Mouse (Mus musculus) urinary bladder, postnatal 14 days (tissue): ENCODE measurements around the gene Brms1.
"Not testable (repeated sequence)": the region's sequence is repeated elsewhere in the genome, so short reads cannot be mapped to it uniquely, and the experiment has no call there.

Source experiments
- DNase-seq: peaks from one replicate; pipeline ENCODE4 v3.0.0; 2021; ENCODE audit warnings: low spot score

Brms1 gene

DNA sequence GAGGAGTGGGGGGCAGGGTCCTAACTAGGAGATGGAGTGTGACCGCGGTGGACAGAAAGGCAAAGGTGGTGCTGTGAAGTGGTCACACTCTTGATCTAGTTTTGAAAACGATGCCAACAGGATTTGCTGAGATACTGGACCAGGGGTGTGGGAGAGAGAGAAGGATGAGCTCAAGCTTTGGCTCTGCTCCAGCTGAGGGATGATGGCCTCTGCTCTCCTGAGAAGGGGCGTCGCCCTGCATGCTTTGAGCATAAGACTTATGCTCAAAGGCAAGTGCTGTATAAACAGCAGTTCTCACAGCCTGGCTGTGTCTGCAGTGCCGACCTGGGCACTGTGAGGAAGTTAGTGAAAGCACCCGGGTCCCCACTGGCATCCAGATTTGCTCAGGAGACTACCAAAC lies 23.9 kb downstream of the Brms1 start:
- peak; percentile 72 for DNase-seq

DNA sequence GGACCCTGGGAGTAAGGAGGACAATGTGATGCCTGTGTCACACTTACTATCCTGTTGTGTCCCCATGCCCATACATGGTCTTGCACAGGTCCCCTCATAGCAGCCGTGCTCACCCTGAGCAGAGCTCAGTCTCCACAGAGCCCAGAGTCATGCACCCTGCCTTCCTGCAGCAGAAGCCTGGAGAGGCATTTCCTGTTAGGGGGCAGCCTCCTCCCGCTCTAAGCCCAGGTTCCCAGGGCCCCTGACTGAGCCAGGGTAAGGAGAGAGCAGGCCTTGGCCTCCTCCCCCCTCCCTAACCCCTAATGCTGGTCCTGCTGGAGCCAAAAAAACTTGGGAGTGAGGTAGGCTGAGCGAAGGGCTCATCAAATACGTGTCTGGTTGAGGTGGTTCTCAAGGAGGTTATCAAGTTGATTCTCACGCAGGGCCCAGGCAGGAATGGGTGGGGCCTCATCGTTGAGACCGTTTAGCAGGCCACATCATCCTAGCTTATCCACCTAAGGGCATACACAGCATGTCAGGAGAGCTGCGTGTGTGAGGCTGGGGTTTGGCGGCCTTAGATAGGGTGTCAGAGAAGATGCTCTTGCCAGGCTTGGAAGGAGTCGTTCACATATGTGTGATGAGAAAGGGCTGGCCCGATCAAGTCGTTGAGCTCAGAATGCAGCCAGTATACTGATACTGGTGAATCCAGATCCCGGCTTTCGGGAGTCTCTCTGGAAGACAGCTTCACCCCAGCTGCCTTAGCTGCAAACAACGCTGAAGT lies 26.1 kb downstream of the Brms1 start:
- no peak for DNase-seq

DNA sequence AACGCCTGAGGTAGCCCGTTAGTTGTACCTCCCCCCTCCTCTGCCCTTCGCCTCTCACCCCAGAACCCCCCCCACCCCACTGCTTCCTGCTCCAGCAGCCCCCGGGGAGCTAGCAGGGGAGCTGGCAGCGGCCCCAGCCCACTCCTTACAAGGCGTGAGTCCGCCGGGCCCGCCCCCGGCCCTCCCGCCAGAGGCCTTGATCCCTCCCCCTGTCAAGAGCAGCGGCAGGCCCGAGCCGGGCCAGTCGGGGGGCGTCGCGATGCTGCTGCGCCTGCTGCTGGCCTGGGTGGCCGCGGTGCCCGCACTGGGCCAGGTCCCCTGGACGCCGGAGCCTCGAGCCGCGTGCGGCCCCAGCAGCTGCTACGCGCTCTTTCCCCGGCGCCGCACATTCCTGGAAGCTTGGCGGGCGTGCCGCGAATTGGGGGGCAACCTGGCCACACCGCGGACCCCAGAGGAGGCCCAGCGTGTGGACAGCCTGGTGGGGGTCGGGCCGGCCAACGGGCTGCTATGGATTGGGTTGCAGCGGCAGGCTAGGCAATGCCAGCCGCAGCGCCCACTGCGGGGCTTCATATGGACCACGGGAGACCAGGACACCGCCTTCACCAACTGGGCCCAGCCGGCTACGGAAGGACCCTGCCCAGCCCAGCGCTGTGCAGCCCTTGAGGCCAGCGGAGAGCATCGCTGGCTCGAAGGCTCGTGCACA lies 26.9 kb downstream of the Brms1 start, which contains the start of gene Cd248:
Cd248 (plus strand) TSS at position 212 of the 703 bp plus-strand sequence.
- peak; percentile 80 for DNase-seq

DNA sequence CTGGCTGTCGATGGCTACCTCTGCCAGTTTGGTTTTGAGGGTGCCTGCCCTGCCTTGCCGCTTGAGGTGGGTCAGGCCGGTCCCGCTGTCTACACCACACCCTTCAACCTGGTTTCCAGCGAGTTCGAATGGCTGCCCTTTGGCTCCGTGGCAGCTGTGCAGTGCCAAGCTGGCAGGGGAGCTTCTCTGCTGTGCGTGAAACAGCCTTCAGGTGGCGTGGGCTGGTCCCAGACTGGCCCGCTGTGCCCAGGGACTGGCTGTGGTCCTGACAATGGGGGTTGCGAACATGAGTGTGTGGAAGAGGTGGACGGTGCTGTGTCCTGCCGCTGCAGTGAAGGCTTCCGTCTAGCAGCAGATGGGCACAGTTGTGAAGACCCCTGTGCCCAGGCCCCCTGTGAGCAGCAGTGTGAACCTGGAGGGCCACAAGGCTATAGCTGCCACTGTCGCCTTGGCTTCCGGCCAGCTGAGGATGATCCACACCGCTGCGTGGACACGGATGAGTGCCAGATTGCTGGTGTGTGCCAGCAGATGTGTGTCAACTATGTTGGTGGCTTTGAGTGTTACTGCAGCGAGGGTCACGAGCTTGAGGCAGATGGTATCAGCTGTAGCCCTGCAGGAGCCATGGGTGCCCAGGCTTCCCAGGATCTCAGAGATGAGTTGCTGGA lies 27.5 kb downstream of the Brms1 start:
- DNase-seq: no peak

DNA sequence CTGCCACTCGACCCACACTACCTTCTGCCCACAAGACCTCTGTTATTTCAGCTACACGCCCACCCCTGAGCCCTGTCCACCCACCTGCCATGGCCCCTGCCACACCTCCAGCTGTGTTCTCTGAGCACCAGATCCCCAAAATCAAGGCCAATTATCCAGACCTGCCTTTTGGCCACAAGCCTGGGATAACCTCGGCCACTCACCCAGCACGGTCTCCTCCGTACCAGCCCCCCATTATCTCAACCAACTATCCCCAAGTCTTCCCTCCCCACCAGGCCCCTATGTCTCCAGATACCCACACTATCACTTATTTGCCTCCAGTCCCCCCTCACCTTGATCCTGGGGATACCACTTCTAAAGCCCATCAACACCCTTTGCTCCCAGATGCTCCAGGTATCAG lies 28.3 kb downstream of the Brms1 start:
- no peak for DNase-seq

DNA sequence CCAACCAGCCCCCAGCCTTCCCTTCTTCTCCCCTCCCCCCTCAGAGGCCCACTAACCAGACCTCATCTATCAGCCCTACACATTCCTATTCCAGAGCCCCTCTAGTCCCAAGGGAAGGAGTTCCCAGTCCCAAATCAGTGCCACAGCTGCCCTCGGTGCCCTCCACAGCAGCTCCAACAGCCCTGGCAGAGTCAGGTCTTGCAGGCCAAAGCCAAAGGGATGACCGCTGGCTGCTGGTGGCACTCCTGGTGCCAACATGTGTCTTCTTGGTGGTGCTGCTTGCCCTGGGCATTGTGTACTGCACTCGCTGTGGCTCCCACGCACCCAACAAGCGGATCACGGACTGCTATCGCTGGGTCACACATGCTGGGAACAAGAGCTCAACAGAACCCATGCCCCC lies 28.8 kb downstream of the Brms1 start:
- no peak for DNase-seq

DNA sequence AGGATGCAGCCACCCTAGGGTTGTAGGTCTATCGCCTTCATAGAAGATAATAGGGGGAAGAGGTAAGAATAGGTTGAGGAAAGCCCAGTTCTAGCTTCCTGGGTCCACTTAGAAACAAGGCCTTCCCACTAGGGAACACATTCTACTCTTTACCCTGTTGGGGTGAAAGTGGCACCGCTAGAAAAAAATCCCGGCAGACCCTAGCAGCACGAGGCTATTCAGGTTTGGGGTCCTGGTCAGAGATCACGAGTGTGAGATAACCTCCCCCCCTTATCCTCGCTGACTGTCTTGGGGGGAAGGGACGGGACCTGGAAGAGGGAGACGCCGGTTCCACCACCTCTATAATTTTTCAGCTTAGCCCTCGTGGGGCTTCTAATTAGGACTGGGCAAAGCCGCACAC lies 29.9 kb downstream of the Brms1 start:
- DNase-seq: no peak

DNA sequence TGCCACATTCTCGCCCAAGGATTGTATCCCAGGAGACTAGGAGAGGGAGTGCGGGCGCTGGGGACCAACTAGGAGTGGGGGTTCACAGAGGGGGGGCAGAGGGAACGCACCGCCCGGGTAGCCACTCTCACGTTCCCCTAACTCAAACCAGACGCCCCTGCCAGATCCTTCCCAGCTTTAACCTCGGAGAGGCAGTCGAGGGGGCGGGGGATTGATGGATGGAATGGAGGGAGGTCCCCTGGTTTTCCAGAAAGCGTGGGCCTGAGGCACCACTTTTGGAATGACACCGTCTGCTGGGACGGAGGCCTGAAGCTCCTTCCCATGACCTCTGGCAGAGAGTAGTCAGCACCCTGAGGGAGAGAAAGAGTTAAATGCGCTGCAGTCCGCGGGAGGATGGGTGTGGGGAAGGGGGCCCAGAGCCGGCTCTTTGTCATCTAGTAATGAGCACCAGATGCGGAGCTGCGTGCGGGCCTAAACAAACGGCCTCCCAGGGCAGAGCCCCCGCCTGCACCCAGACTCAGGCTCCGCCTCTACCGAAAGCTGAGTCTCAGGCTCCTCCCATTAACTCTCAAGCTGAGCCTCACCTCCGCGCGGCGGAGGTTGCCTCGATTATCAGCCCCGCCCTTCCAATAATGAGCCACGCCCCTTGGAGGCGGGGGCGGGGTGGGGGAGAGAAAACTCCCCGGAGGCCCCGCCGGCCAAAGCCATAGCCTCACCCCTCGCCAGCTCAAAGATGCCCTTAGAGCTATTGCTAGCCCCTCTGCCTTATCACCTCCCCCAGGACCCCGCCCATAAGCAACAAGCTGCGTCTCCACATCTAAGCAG lies 30.6 kb downstream of the Brms1 start:
- peak; percentile 85 for DNase-seq

DNA sequence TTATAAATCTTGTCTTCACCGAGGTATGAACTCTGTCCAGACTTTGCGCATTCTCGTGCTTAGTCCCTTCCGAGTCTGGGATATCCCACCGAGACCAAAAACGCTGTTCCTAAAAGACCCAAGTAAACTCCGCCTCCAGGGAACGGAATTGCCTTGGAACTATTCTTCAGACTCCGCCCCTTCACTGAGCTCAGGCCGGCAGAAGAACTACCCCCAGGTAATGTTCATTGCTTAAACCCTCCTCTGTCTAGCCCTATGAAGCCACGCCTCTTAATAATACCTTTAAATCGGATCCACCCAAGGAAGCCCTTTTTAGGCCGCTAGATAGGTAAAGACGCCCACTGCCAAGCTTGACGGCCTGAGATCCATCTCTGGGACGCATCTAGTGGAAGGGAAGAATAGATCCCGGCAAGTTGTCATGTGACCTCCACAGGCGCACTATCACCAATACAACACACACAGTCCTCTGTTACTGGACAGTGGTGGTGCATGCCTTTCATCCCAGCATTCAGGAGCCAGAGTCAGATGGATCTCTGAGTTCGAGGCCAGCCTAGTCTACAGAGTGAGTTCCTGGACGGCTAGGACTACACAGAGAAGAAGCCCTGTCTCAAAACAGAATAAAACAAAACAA lies 31.4 kb downstream of the Brms1 start:
- no peak for DNase-seq

DNA sequence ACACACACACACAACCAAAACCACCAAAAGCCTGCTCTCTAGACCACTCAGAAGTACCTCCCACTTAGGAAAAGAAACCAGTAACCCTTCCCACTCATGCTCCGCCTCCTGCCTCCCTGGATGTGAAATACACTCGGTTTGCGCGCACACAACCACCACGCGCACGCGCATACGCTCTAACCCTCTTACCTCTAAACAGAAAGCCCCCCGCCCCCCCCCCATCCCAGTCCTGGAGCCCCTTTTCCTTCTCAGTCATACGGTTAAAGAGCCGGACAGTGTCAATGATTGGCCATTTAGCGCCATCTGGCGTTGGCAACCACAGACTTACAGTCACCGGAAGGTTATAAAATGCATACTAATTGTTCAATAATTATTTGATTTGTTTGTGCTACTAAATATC lies 31.9 kb downstream of the Brms1 start:
- peak; percentile 70 for DNase-seq

DNA sequence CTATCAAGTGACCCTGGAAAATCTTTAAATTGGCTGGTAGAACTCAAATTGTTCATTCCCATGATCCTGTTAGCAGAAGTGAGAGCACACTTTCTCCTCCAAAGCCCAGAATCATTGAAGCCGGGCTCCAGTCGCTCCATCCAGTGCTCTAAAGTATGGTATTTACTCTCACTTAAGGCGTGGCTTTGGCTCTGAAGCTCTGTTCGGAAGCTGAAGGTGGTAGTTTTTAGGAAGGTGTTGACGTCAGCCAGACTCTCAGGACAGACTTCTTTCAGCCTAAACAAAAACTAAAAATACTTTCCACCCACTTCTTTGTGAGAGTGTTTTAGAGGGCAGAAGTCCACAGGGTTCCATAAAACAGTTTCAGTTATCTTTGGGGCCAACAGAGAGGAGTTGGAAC lies 32.4 kb downstream of the Brms1 start:
- no peak for DNase-seq

DNA sequence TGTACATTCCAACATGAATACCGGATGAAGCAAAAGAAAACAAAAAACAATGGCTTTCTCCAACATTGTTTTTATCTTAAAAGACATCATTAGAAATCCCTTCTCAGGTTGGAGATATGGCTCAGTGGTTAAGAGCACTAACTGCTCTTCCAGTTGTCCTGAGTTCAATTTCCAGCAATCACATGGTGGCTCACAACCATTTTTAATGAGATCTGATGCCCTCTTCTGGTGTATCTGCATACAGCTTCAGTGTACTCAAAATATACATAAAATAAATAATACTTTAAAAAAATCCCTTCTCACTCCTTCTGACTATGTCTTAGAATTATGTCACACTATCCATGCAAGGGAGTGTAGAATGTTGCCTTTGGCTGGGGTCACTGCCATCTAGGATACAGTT lies 38.1 kb downstream of the Brms1 start:
- no peak for DNase-seq

DNA sequence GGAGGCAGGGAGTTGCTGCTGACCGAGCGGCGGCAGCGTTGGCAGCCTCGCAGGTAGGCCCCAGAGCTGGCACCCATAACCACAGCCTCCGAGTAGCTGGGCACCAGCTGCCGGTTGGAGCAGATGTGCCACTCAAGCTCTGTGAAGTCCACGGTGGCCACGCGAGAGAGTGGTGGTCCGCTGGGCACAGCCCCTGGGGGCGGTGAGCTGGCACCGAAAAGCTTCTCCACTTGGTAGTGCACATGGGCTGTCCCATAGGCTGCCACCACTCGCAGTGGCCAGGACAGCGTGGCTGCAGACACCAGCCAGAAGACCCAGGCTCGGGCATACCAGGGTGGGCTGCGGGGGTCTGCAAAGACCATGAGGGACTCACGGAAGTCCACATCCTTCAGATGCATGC lies 40.9 kb downstream of the Brms1 start:
- no peak for DNase-seq

DNA sequence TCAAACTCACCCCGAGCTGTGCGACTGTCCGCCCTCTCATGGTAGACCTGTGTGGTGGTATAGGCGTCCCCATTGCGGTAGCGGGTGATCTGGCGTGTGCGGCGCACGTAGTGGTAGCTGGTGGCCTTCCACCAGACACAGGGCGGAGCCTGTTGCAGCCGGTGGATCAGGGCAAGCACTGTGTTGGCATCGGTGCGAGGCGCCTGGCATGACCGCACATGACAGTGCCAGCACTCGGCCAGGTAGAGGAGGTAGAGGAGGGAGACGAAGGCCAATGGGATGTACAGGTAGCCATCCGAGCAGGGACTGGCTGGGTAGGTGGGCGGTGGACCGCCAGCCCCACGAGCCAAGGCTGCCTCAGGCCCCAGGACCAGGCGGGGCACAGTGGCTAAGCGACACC lies 41.4 kb downstream of the Brms1 start:
- DNase-seq: no peak

DNA sequence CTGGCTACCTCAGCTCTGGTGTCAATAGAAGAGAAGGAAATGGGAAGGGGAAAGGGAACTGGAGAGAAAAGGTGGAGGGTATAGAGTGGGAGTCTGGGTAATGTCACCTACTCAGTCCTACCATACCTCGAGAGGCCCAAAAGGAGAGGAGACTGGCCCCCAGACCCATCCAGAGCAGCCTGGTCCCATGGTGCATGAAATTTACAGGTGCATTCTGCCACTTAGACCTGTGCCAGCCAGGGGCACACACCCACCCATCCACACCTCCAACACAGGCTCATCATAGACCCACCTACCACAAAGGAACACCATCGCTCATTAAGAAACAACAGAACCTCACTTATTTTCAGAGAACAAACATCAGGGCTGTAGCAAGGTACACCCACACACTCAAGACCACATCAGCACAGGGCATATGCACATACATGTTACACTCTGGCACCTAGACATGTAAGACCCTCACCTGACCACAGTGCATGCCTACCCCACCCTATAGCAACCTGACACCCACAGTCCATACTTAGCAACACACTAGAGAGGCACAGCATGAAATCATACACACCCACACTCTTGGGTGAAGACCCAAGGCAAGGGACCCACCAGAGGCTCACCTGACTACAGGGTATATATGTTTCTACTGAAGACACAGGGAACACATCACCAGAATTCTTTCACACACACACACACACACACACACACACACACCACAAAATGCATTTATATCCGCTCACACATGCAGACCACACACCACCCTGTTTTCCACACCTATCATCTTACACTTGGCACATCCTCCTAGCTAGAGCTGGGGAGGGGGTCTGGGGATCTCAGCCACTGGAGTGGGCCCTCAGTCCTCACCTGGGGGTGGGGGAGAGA lies 43.0 kb downstream of the Brms1 start:
- DNase-seq: no peak

DNA sequence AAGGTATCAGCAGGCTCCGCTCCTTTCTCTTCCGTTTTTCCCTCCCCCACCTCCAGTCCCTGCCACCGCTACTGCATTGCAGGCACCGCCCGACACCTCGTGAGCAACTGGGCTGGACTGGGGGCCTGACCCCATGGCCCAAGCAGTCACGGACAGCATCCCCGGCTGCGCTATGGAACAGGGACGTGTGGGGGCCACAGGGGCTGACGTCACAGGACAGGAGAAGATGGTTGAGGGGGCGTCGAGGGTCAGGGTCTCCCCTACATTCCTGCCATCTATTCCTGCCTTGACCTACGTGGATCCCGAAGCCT lies 43.6 kb downstream of the Brms1 start:
- DNase-seq: no peak

DNA sequence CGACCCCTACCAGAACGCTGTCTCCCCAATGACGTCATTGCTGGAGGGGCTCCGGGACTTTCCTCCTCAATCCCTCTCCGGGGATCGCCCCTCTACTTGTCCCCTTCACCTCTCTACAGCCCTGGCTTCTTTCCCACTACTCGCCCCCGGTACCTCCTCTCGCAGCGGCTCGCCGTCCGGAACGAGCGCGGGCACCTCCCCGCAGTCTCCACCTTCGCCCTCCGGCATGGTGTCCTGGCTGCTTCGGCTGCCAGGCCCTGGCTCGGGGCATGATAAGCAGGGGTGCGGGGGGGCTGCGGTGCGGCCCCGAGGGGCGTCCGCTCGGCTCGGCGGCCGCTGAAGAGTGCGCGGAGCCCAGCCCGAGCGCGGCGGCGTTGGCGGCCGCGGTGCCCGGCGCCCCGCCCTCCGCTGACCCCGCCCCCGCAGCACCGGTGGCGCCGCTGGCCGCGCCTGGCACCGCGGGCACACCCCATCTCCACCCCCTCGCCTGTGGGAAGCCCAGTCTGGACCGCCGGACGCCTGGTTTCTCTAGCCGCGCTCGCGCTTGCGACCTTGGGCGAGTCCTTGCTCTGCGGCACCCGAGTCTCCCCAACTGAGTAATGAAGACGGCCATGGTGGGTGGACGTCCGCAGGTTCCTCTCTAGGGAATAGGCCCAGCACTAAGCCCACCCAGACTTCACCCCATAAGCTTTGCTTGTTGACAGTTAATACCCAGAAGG lies 44.1 kb downstream of the Brms1 start, which contains the start of gene Tmem151a:
Tmem151a (minus strand) TSS at position 387 of the 719 bp plus-strand sequence.
- DNase-seq: peak; percentile 59

DNA sequence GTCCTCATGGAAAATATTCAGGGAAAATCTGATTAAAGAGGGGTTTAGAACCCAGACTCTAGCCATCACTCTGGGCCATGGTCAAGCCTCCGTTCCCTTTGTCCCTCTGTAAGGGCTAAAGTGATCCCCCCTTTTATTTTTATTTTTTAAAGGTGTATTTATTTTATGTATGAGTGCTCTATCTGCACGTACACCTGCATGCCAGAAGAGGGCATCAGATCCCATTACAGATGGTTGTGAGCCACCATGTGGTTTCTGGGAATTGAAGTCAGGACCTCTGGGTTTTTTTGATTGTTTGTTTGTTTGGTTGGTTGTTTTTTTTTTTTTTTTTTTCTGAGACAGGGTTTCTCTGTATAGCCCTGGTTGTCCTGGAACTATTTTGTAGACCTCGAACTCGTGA lies 45.4 kb downstream of the Brms1 start:
- not testable (repeated sequence) for DNase-seq

DNA sequence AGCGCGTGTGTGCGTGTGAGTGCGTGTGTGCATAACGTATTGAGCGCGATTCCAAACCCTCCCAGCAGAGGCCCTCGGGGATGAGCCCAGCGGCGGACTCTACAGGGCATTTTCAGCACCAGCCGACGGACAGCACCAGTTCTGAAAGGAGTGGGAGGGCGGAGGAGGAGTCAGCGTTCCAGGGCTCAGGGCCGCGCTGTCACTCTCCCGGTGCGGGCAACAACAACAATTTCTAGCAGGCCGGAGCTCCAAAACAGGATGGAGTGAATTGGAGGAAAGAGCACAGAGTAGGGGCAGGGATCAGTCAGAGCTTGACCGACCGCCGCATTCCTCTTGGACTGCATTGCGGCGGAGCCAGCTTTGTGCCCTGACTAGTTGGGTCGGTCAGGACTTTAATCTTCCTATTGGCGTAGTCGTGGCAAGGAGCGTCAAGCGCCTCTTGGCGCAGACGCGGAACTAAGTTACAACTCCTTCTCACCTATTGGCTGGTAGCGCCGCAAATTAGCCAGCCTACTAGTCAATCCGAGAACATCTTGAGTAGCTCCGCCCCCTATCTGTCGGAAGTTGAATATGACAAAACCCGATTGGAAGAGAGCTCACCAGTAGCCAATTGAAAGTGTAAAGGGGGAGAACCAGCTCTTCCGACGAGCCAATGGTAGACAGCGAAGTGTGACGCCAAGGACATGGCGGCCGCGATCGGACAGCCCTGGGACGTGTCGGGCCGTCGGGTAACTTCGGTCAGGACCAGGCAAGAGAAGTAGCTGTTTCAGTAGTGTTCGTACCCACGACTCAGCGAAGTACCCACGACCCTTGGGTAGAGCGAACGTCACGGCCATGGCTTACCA lies 47.0 kb downstream of the Brms1 start, which contains the start of gene Yif1a:
Yif1a (plus strand) TSS at position 655 of the 845 bp plus-strand sequence.
- DNase-seq: peak; percentile 95
